Mouse (Mus musculus) embryo, embryonic 11.5 days (tissue): ENCODE results near the gene Lacc1.
"Not testable (repeated sequence)": the region's sequence is repeated elsewhere in the genome, so short reads cannot be mapped to it uniquely, and the experiment has no call there.

ENCODE experiments used
- DNase-seq: peaks from one replicate; pipeline ENCODE4 v3.0.0-alpha.2; 2012; ENCODE audit warnings: low read depth, low spot score

Gene Lacc1

DNA sequence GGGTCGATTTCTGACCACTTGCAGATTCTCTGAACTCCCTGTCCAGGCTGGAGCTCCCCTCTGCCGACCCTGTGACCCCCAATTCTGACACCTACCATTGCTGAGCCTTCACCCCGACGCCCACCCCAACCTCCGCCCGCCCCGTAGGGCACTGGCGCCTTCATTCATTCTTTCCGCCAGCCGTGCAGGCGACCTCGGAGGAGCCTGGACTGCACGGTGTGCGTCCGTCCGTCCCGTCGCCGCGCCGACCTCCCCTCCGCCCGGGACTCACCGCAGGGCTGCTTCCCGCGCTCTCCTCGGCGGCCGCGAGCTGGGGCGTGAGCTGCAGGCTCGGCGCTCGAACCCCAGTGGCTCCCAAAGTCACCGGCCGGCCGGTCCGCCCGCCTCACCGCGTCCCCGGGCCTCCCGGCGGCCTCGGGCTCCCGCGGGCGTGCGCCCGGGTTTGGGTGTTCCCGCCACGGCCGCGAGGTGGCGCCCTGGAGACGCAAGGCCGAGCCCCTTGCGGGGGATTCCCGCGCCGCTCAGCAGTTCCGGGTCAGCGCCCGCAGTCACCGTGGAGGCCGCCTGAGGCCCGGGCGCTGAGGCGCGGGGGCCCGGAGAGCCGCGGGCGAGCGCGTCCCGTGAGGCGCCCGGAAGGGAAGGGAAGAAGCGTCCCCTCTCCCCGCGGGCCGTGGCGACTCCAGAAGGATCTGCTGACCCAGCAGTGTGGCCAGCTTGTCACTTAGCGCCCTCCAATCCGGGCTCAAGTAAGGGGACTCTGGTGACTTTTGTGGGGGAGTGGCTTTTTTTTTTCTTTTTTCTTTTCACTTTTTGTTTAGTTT, at the start of gene Lacc1, which contains the start of gene Ccdc122:
Gene Lacc1, minus strand, starts transcription at position 679 of the 821 bp plus-strand sequence.
Gene Ccdc122, plus strand, starts transcription at position 547 of the 821 bp plus-strand sequence.
- DNase-seq = peak; percentile 57

DNA sequence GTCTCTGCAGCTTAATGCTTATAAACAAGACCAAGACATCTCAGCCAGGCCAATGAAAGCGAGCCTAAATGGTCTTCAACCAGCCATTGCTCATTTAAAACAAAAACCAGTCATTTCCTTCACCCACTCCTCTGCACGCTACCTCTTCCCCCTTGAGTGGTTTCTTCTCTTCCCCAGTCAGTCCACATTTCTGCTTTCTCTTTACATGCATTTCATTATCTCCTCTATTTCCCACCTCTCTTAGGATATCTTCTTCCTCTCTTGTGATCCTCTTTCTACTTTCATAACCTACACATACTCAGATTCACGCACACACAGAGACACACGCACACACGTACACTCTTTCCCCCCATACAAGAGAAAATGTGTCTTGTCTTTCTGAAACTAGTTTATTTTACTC, 44.5 kb upstream of the Lacc1 start:
- no peak for DNase-seq

DNA sequence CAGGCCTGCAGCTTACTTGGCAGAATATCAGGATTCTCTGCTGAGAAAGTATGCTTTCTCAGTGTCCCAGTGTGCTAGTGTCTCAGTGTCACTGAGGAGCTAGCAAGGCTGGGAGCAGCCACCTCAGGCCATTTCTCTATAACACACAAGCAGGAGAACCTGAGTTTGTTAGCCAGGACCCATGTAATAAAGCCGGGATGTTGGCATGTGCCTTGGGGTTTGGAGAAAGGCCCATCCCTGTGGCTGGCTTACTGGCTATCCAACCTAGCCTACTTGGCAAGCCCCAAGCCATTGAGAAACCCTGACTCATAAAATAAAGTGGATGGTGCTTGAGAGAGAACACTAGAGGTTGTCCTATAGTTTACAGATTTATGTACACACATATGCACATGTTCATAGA, 32.7 kb upstream of the Lacc1 start:
- no peak for DNase-seq

DNA sequence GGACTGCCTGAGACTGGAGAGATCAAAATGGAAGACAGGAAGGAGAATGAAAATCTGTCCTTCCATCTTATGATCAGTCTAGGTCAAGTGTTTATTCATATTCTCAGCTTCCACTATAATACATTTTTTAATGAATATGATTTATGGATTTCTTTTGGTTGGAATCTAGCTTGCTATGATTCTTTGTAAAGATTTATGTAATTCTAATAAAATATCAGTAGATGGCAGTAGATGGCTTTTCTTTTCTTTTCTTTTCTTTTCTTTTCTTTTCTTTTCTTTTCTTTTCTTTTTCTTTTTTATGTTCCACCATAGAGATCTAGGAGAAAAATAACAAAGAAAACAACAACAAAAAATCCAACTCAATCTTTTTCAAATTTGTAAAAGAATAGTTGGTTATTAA, 16.6 kb upstream of the Lacc1 start:
- no peak for DNase-seq

DNA sequence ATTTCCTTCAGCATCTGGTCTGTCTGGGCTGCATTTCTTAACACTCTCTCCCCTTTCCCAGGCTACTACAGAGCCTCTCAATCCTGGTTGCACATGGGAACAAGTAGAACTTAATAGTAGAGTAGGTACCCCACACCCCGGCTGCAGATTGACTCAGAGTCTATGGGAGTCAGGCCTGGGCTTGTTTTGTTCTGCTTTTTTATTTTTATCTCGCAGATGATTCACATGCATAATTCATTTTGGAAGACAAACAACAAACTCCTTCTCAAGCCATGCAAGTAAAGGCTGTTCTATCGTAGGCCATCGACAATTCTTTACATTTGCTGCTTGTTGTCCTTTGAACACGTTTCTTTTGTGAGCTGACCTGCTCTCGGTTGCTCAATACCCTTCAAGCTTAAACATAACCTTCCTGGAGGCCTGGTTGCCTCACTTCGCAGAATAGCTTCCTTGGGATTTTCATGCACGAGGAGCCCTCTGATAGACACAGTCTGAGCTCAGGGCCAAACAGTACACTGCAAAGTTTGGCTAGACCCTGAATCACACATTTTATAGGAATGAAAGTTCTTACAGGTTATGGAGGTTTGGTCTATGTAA, 1.2 kb upstream of the Lacc1 start:
- no peak for DNase-seq

DNA sequence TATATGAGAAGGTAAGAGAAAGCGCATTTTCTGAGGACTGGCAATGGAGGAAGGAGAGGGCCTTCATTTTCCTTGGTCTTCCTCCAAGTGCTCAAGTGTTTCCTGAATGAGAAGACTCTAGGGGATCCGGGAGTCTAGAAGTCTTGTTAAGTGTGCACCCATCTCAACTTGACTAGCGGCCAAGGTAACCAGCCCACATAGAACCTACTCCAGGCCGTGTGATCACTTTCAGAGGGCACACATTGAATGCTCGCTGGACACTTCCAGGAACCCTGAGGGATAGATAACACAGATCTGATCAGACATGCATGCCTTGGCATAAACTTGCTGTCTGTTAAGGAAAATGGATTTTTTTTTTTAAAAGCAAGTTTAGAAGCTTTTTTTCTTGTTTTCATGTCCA, 626 bp upstream of the Lacc1 start:
- DNase-seq = no peak

DNA sequence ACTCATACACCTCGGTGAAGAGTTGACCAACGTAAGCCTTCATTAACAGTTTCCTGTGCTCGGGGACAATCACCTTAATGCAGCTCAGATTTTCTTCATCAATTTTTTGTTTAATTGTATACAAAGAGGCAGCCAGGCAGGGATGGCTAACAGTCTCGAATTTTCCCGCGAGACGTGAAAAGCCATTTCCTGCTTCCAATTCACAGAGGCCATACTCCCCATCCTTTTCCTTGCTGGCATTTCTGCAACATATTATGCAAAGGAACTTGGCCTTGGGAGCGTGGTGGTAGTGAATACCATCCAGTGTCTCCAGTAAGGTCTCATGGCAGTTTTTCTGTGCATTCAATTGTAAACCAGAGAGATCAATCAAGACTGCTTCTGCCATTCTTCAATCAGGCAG, 1.7 kb downstream of the Lacc1 start:
- DNase-seq = no peak

DNA sequence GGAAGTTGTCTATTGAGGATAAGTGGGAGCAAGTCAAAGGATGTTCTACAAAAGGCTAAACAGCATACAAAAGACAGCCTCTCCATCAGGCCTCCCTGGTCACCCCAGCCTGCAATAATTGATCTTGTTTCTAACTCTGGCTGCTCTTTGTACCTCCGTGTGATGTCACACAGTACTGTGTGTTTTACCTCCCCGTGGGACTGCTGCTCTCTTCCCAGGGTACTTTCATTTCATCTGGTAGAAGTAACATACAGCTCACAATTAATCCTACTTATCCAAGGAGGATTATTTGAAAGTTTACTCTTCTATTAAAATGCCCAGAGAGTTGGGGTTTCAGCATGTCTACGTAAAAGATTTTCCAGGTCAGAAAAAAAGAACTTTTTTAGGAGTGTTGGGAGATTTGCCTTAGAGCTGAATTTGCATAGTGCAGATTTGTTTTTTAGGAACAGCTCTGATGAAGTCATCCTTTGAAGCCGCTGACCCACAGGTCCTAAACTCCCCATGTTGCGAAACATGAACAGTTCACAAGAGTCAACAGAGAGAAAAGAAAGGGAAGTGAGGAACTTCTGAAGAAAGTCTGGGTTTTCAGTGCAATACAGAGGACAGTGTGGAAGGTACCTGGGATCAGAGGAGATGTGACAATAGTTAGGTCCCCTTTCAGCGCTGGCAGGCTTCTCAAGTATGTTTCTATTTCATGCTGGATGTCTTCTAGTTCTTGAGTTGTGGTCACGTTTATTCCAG, 2.4 kb downstream of the Lacc1 start:
- DNase-seq = no peak

DNA sequence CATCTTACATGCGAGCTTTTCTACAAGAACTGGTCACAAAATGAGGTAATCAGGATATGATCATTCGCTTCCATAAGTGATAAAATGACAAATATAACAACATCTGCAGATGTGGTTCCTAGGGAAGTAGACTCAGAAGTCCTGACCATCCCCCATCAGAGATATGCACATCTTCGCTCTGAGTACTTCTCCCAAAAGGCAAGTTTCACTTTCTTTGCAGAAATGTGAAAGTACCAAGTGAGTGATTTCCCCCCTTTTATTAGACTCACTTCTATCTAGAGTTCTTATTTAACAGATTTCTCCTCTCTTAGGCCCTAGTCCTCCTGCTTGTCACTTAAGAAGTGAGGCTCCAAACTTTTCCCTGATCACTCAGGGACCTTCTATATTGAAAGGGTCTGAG, 3.3 kb downstream of the Lacc1 start:
- DNase-seq = no peak

DNA sequence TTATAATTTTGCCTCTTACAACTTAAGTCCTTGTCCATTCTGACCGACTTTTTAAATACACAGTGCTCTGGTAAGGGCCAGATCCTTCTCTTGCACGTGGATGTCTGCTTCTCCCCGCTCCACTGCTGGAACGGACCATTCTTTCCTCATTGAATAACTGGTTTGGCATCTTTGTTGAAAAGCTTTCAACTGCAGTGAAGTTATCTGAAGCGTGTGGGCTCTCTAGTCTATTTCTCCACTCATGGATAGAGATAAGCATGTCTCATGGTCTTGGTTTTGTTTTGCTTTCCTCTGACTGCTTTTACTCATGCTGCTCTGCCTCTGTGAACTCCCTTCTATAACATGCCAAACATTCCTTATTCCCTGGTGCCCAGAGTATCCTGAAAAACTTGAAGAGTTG, 4.3 kb downstream of the Lacc1 start:
- no peak for DNase-seq

DNA sequence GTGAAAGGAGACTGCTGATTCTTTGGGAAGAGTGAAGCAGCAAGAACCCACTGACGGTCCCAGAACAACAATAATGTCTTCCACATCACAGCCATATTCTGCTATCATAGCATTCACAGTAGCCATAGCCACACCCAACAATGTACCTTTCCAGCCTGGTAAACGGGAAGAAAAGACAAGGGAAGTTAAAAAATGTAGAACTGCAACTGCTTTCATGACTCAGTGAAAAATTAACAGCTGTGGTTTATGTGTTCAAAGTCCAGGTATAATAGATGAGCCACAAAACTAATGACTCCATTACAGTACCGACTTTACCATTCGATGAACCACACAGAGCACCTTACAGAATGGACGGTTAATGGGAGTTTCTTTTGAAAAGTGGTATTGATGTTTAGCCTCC, 5.9 kb downstream of the Lacc1 start:
- DNase-seq = no peak

DNA sequence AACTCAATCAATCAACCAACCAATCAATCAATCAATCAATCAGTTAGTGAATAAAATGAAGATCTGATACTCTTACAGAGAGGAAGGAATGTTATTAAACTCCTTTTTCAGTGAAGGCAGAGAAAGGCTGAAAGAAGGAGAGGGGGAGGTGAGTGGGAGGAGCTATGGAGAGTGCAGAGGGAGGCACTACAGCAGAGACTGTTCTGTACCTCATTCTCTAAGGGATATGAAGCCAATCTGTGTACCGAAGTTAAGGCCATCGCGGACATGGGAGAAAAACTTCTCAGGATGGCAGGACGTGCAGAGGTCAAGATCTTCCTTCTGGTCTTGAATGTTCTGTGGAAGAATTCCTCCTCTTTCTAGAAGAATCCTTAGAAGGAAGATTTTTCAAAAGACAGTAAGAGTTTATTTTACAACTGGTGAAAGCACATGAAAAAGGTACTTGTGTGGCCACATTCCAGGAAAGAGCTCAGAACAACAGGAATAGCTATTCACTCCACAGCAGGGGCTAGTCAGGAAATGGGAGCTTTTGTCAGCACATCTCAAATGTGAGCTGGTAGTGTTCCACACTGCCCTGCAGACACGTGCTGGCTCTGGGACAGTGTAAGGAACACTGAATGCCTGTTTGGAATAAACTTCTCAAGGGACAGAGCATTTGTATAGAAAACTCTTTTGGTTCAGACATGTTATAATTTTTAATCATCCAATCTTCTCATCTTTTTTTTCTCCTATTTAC, 7.2 kb downstream of the Lacc1 start:
- no peak for DNase-seq

DNA sequence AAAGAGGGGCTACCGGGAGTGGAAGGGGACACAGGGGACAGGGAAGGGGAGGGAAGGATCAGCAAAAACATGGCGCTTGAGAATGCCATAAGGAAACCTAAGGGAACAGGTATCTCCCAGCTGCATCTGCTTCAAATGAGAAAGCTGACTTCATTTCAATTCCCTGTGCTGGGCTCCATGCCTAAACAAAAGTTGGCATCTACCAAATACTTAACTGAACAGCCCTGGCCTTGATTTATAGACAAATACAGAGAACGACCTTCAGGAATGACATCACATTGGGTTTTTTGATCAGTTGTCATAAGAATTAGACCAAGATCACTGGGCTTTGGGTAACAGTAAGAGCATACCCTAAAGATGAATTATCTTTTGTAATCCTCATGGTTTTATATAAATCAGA, 12.2 kb downstream of the Lacc1 start:
- no peak for DNase-seq

DNA sequence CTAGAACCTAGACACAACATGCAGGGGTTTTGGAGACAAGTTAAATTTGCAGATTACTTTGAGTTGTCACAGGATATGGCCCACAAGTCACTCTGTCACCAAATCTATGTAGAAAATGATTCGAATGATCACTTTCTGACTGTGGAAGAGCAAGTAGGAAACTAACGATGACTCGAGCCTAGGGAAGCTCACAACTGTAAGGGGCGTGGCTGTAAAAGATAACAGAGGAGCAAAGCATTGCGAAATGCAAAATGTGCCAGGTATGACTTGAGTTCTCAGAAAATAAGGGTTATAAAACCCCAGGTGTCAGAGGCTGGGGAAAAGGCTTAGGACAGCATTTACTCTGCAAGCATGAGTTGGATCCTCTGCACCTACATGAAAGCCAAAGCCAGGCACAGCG, 19.5 kb downstream of the Lacc1 start:
- no peak for DNase-seq

DNA sequence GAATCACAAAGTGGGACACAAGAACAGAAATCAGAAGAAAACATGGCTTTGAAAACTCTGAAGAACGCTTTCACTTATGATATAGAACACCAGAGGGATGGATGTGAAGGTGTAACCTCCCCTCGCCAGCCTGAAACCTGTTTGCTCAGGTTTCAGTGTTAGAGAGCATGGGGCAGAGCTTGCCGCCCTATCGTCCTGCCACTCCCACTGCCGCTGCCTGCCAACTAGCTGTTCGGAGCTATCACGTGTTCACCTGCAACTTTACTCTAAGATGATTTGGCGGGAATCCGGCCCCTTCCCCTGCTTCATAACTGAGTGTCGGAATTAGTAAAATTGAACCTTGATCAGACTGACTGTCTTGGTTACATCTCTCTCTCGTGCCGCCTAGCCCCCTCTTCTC, 19.9 kb downstream of the Lacc1 start:
- DNase-seq = not testable (repeated sequence)

DNA sequence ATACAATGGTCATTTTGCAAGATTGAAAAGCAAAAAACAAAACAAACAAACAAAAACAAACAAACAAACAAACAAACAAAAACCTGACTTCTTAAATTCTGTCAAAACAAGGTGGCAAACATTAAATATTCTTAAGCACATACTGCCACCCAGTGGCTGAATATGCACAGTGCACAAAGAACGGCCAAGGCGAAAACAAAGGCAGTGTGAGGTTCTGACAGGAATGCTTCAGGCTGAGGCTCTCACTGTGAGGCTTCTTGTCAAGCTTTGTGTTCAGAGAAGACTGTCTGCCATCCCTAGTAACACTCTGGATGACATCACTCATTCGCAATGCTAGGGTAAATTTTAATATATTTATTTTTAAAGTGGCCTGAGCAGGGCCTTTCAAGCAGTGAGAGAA, 24.9 kb downstream of the Lacc1 start:
- DNase-seq = peak; percentile 57

DNA sequence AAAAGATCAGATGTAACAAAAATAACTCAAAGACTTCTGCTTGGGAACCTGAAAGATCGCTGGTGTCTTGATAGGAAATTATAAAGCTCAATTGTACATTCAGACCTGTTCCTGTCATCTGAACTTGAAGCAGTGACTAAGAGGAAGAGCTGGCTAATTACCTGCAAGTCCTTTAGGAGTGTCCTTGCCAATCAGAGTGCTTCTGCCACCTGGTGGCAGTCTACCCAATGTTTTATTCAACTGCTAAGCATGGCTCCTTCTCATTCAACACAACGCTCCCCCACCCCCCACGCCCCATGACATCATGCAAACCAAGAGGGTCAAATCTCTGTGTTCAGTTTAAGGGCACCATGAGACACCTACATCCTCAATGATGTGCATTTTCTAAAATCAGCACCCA, 28.5 kb downstream of the Lacc1 start:
- DNase-seq = peak; percentile 45

DNA sequence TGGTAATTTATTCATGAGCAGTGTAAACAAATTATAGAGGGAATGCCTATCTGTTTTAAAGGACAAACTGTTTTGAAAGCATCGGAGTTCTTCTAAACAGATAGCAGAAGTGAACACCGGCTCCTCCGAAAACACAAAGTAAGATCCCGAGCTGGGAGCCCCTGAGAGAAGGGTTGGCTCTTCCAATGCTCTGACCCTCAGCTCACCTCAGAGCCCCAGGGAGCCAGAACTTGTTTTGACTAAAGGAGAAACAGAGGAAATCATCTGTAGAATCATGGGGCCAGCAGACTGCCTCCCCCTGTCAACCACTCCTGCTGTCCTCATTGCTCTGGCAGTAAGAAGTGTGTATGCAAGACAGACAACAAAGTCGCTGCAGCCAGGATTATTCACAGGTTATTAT, 31.1 kb downstream of the Lacc1 start:
- no peak for DNase-seq

DNA sequence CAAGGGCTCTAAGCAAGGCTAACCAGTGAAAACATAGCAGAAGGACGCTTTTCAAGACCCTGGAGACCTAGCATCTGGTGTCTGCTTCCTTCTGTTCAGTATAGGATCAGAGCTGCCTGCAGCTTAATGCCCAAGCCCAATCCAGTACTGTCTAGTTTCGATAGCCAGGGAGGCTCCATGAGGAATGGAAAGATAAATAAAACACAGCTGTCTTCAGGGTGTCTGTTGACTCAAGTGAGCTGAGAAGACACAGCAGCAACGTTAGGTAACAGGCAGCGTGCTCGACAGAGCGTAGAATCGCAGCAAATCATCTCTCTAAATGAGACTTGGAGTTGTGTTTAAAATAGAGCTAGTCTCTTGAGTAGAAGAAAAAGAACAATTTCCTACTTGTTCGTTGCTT, 32.0 kb downstream of the Lacc1 start:
- DNase-seq = no peak

DNA sequence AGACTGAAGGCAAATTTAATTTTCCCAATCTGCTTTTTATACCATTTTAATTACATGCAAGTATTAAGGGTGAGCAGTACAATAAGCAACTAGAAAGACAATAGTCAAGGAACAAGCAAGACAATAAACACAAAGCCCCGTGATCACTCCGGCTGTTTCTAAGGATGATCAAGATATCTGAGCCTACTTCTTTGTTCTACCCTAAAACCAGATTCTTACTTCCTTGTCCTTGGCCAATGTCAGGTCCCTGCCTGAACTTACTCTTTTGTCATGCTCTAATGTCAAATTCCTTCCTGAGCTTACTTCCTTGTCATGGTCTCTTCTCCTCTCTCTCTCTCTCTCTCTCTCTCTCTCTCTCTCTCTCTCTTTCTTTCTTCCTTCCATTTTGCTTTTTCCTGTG, 46.4 kb downstream of the Lacc1 start:
- not testable (repeated sequence) for DNase-seq

DNA sequence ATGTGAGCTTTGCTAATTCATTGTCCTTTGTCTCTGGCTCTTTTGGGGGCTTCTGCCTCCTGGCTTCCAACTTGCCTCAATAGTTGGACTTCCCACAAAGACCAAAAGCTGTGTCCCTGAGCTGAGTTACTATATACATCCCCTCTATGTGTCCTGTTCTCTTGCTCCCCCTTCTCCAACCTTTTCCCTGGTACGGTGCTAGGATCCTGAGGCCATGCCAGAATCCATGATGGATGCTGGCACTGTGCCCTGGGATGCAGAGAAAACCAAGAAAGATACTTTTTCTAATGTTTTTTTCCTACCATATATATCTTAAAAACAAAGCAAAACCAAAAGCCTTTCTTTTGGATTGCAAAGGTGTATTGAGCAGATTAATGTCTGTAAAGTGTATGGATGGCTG, 54.9 kb downstream of the Lacc1 start:
- no peak for DNase-seq

DNA sequence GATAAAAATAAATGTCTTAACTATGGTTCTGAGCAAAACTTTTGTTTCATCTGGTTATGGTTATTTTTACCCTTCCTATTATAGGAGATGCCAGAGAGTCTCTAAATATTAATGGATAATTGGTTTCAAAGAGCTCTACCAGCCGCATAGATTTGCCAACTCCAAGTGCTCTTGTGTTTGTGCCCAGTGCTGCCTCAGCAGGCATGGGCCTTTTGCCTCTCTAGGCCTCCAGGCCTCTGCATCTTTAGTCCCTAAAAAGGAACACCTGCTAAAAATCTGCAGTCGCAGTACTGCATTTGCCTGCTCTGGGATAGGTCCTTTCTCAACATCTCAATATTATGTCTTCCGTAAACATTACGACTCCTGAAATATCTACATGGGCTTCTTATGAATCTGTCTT, 55.5 kb downstream of the Lacc1 start:
- no peak for DNase-seq
